Mouse (Mus musculus) frontal cortex, postnatal 14 days (tissue): ENCODE results near the gene Actb.

Source experiments
- DNase-seq, 2 experiments: peaks; one replicate each; pipeline ENCODE4 v3.0.0; 2022; ENCODE audit warnings: low spot score in 2 of 2

Gene Actb

GRCm38 (mm10) chr5:142922251-142922650 lies 15.7 kb upstream of the Actb start:
- DNase-seq: no peak

DNA sequence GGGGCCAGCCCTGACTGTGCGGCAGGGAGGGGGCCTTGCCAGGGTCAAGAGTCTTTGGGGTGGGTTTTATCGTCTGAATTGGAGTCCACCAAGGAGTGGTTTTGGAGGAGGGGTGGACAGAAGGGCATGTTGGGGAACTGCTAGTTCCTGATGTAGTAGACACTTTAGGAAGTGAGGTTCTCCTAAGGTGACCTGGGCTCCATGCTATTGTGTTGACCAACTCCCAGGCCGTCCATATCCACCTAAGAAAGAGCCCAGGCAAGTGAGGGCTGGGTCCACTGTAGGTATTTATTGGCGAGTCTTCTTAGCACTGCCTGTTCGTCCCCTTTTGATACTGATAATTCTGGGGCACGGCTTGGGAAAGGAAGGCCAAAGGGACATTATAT lies 14.5 kb upstream of the Actb start:
- no peak for DNase-seq

- DNase-seq: peak in 1 of 2 experiments; percentile 10
These were observed 13.9 kb upstream of the Actb start for GRCm38 (mm10) chr5:142920311-142921073.

DNA sequence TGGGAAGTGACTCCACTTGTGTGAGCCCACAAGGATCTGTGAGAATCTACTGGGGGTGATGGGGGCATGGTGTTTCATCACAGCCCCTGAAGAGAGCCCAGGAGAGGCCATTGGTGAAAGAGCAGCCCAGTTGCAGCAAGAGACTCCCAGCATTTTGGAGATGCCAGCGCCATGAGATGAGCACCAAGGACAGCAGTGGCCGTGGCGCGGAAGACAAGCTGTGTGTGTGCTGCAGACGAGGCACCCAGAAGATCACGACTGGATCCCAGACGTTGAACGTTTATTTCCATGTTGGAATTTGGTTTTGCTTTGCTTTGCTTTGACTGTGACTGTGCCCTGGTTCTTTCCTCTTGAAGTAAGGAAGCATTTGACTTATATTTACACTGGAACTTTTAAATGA lies 10.8 kb upstream of the Actb start:
- DNase-seq: no peak

- DNase-seq: no peak
These were observed 10.0 kb upstream of the Actb start for GRCm38 (mm10) chr5:142916593-142916992.

DNA sequence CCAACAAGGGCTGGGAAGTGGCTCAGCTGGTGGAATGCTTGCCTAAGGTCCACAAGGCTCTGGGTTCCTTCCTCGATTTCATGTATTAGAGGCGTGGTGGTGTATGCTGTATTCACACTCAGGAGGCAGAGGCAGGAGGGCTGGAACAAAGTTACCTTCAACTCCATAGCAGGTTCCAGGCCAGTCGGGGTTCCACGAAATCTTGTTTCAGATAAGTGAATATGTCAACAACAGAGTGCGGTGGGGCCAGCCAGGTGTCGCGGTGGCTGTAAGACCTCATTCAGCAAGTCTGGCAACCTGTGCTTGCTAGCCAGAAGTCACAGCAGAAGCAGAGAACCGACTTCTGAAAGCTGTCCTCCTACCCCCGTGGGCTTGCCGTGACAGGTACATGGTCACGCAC lies 8.7 kb upstream of the Actb start:
- DNase-seq: no peak

- no peak for DNase-seq
These were observed 6.2 kb upstream of the Actb start for GRCm38 (mm10) chr5:142912739-142913138.

DNA sequence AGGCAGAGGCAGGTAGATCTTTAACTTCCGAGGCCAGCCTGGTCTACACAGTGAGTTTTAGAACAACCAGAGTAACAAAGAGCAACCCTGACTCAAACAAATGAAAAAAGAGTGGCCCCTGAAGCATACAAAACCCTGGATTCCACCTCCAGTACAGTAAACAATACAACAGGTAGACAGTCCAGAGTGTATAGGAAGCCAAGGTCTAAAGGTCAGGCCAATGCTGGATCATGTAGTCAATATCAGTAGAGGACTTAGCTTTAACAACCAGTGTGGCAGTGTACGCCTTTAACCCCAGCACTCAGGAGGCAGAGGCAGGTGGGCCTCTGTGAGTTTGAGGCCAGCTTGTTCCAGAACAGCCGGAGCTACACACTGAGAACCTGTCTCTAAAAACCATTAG lies 5.8 kb upstream of the Actb start:
- DNase-seq: no peak

DNA sequence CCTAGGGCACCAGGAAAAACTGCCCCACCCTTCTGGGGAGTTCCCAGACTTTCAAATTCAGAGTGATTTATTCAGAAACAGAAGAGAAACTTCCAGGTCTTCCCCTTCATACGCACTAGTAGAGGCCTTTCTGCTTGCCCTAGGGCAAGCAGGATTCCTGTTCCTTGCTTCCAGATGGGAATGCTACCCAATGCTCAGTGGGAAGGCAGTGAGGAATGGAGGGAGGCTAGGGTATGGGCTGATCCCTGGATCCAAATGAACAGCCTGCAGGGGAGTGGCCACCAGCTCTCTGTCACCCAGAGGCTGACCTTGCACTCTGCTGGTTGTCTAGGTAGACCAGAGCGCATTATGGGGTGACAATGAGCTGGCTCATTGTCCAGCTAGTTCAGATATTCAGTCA lies 5.1 kb upstream of the Actb start:
- no peak for DNase-seq

GRCm38 (mm10) chr5:142909576-142910278 lies 3.2 kb upstream of the Actb start:
- no peak for DNase-seq

- no peak for DNase-seq
These were observed 2.5 kb upstream of the Actb start for GRCm38 (mm10) chr5:142908941-142909575.

DNA sequence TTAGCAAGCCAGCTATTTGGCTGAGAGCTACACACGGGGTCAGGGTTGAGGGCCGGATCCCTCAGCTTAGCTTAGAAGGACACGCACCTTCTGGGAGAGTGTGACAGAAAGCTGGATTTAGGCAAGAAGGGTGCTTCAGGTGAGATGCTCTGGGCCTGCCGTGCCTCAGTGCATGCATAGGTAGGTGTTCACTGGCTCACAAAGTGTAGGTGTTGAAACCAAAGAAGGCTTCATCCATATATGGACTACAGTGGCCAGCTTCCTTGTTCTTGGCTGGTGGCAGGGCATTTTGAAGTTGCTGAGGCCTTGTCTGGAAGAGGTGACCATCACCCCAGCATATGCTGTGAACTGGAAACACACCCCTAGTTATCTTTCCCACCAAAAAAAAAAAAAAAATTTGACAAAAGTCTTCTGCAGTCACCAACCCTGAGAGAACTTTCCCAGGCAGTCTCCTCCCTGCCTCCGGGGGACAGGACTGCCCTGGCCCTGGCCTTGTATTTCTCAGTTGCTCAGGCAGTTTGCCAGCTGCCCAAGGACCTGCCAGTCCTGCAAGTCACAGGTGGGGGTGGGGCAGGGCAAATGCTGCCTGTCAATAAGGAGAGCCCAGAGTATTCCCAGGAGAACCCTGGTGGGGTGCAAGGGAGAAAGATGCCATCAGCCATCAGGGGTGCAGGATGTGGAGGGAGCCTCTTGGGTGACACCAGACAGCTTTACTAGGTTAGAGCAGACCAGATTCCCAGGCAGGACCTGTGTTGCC lies 1.4 kb upstream of the Actb start:
- DNase-seq: no peak

GRCm38 (mm10) chr5:142907048-142907802 lies 671 bp upstream of the Actb start:
- peak; percentile 57 to 67 for DNase-seq

DNA sequence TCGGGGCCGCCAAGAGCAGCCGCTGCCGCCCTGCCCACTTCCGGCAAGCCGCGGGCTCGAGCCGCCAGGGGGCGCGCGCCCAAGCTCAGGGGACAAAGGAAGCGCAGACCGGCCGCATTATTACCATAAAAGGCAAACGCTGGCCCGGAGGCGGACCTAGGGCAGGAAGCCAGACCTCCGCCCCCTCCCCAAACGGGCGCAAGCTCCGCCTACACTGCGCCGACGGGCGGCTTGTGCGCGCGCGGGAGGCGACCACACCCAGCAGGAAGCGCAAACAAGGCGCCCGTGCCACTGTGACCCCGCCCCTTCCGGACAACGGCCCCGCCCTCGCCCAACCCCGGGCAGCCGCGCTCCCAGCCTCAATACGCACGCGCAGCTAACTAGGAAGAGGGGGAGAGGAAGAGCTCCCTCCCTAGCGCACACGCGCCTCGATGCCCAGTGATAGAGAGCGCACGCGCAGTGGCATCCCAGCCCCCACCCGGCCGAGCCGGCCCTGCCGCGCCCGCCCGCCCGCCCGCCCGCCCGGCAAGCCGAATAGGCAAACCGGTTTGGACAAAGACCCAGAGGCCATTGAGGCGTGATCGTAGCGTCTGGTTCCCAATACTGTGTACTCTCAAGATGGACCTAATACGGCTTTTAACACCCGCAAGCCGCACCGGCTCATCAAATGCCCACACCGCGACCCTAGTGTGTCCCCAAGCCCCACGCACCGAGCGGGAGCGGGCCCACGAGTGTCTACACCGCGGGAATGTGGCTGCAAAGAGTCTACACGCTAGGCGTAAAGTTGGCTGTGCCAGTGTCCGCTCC lies 626 bp downstream of the Actb start:
- DNase-seq: peak; percentile 97 to 98

DNA sequence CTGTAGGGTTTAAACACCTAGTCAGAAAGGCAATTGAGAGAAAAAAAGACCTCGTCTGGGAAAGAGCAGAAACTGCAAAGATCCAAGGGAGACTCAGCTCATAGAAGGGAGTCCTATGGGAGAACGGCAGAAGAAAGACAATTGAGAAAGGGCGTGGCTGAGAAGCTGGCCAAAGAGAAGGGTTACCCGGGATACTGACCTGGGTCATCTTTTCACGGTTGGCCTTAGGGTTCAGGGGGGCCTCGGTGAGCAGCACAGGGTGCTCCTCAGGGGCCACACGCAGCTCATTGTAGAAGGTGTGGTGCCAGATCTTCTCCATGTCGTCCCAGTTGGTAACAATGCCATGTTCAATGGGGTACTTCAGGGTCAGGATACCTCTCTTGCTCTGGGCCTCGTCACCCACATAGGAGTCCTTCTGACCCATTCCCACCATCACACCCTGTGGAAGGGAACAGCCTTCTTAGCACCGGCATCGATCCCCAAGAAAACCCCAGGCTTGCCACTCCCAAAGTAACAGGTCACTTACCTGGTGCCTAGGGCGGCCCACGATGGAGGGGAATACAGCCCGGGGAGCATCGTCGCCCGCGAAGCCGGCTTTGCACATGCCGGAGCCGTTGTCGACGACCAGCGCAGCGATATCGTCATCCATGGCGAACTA lies 1.4 kb downstream of the Actb start:
- no peak for DNase-seq

- DNase-seq: no peak
These were observed 2.1 kb downstream of the Actb start for GRCm38 (mm10) chr5:142904208-142905037.

DNA sequence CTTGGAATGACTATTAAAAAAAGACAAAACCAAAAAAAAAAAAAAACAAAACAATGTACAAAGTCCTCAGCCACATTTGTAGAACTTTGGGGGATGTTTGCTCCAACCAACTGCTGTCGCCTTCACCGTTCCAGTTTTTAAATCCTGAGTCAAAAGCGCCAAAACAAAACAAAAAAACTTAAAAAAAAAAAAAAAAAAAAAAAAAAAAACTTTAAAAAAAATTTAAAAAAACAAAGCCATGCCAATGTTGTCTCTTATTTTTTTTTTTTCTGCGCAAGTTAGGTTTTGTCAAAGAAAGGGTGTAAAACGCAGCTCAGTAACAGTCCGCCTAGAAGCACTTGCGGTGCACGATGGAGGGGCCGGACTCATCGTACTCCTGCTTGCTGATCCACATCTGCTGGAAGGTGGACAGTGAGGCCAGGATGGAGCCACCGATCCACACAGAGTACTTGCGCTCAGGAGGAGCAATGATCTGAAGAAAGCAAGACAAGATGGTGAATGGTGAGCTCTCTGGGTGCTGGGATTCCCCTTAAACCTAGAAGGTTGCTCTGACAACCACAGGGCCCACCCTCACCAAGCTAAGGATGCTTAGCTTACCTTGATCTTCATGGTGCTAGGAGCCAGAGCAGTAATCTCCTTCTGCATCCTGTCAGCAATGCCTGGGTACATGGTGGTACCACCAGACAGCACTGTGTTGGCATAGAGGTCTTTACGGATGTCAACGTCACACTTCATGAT lies 2.9 kb downstream of the Actb start:
- DNase-seq: no peak

- no peak for DNase-seq
These were observed 3.8 kb downstream of the Actb start for GRCm38 (mm10) chr5:142902506-142903314.
